Mouse (Mus musculus) MN1 (cell line): ENCODE measurements around the gene Ccdc54.

Source experiments
- DNase-seq: peaks from one replicate; pipeline ENCODE4 v3.0.0-alpha.2; 2016; ENCODE audit warnings: low spot score

Gene Ccdc54

GRCm38 (mm10) chr16:50591054-50591453 lies at the start of gene Ccdc54:
Gene Ccdc54 (minus strand): TSS chr16:50591154.
- no peak for DNase-seq

- DNase-seq, result no peak
These were observed 41.6 kb upstream of the Ccdc54 start for GRCm38 (mm10) chr16:50632585-50632984.

GRCm38 (mm10) chr16:50615569-50615968 lies 24.6 kb upstream of the Ccdc54 start:
- DNase-seq, result no peak

GRCm38 (mm10) chr16:50612944-50613343 lies 22.0 kb upstream of the Ccdc54 start:
- DNase-seq, result no peak

- DNase-seq, result no peak
These were observed 19.6 kb upstream of the Ccdc54 start for GRCm38 (mm10) chr16:50610580-50610979.

- DNase-seq, result no peak
These were observed 17.0 kb upstream of the Ccdc54 start for GRCm38 (mm10) chr16:50607776-50608562.

GRCm38 (mm10) chr16:50604826-50605225 lies 13.9 kb upstream of the Ccdc54 start:
- no peak for DNase-seq

- no peak for DNase-seq
These were observed 11.0 kb upstream of the Ccdc54 start for GRCm38 (mm10) chr16:50601947-50602346.

GRCm38 (mm10) chr16:50600665-50601064 lies 9.7 kb upstream of the Ccdc54 start:
- peak; percentile 7 for DNase-seq

GRCm38 (mm10) chr16:50596679-50597078 lies 5.7 kb upstream of the Ccdc54 start:
- DNase-seq, result no peak

- no peak for DNase-seq
These were observed 5.2 kb upstream of the Ccdc54 start for GRCm38 (mm10) chr16:50596171-50596570.

- no peak for DNase-seq
These were observed 3.9 kb upstream of the Ccdc54 start for GRCm38 (mm10) chr16:50594876-50595275.

- no peak for DNase-seq
These were observed 2.4 kb upstream of the Ccdc54 start for GRCm38 (mm10) chr16:50593361-50593760.

GRCm38 (mm10) chr16:50589574-50590151 lies 1.3 kb downstream of the Ccdc54 start:
- no peak for DNase-seq

GRCm38 (mm10) chr16:50588191-50588590 lies 2.8 kb downstream of the Ccdc54 start:
- no peak for DNase-seq

GRCm38 (mm10) chr16:50587139-50587538 lies 3.8 kb downstream of the Ccdc54 start:
- DNase-seq, result no peak

GRCm38 (mm10) chr16:50578361-50578760 lies 12.6 kb downstream of the Ccdc54 start:
- no peak for DNase-seq

GRCm38 (mm10) chr16:50572557-50572956 lies 18.4 kb downstream of the Ccdc54 start:
- DNase-seq, result no peak

GRCm38 (mm10) chr16:50559163-50559771 lies 31.7 kb downstream of the Ccdc54 start:
- no peak for DNase-seq

- no peak for DNase-seq
These were observed 37.1 kb downstream of the Ccdc54 start for GRCm38 (mm10) chr16:50553828-50554227.

GRCm38 (mm10) chr16:50551871-50552528 lies 39.0 kb downstream of the Ccdc54 start:
- no peak for DNase-seq

- no peak for DNase-seq
These were observed 40.0 kb downstream of the Ccdc54 start for GRCm38 (mm10) chr16:50550927-50551326.
